Mouse (Mus musculus) kidney, postnatal 4 days (tissue): ENCODE measurements at regions not wholly inside any gene's neighbourhood (a gene's known extent, or its start where the extent isn't known, plus 50 kb on each side); places are given as distances from the start of the nearest gene placed in this dataset.
A peak's percentile ranks its signal among the peaks of the same experiment; 100 is the strongest.

Source experiments
- DNase-seq, 2 experiments: peaks; one replicate each; pipeline ENCODE4 v3.0.0; 2021; ENCODE audit warnings: mixed read lengths in 2 of 2

DNA sequence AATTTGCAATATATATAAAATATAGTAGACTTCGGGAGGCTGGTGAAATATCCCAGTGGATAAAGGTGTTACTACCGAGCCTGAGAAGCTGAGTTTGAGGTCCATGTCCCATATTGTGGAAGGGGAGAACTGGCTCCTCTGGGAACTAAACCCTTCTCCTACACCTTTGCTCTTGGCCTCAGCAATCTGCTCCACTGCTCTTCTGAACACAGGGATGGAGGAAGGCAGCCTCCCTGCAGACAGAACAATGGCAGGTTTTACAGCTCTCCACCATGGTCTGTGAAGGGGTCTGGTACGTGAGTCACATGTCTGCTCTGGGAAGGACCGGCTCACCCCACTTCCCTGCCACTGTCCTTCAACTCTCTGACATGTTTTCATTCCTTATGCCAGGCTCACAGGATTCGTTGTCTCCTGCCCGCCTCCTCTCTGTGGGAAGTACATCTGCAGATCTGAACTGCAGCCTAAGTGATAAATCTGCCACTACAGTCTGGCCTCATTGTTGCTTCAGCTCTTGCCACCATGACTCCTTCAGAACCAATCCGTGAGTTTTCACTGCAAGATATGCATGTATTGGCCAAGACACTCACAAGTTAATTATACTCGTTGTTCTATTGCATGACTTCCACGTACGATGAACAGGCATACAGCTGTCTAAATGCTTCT, 220.0 kb upstream of the Gm9767 start:
- DNase-seq, result no peak

- no peak for DNase-seq
Observed at GRCm38 (mm10) chr10:25844348-25844747, 233.7 kb upstream of the Gm9767 start.

GRCm38 (mm10) chr10:25829275-25829674, 248.8 kb upstream of the Gm9767 start:
- no peak for DNase-seq

GRCm38 (mm10) chr10:25804223-25804622, 268.2 kb upstream of the Smlr1 start:
- no peak for DNase-seq

GRCm38 (mm10) chr10:25801499-25801898, 265.4 kb upstream of the Smlr1 start:
- no peak for DNase-seq

- DNase-seq, result no peak
Observed at GRCm38 (mm10) chr10:25798881-25799280, 262.8 kb upstream of the Smlr1 start.

DNA sequence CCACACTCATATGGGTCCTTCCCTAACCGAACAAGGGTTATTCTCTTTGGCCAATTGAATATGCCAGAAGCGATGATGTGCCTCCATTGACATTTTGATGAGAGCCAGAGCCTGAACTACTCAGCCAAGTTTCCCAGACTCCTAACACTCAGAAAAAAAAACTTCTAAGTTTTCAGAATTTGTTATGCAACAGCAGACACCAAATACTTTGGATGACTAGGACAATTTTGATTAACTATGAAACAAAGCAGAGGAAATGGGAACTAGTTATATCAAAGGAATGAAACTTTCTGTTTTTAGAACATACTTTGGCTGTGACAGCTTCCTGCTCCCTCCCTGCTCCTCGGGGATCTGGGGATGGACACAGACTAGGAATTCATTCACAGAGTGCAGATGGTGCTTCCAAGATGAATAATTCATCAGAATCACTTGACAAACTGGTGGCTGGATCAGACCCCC, 254.3 kb upstream of the Smlr1 start:
- peak in 1 of 2 experiments; percentile 14 for DNase-seq

DNA sequence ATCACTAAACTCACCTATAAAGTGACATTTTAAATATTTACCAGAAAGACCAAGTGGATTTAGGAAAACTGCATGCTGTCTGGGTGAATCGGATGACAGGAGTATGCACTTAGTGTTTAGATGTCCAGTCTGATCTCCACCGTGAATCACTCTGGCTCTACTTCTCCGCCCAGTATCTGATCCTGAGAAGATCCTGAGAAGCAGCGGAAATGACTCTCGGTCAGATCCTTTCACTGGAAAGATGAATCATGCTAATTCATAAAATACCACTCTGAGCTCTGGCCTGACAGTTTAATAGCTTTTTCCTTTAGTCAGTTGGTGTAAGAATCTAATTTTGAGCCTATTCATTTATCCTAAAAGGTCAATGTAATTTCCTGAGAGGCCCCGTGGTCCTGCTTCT, 252.6 kb upstream of the Smlr1 start:
- DNase-seq, result no peak

DNA sequence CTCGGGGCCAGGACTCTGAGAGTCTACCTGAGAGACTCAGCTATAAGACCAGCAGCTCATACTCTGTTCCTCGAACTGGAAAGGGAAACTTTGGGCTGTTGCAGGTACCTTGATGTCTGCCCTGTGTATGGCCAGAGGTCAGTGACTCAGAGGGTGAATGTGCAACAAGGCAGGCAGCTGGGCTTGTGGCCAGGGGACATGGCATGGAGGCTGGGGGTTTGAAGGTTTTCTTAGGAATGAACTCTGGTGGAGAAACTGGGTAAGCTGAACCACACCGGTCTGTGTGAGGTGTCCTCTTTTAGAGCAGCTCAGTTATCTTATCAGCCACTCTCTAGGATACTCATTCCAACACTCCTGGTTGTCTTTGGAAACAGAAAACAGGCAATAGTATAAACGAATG, 251.9 kb upstream of the Smlr1 start:
- no peak for DNase-seq

DNA sequence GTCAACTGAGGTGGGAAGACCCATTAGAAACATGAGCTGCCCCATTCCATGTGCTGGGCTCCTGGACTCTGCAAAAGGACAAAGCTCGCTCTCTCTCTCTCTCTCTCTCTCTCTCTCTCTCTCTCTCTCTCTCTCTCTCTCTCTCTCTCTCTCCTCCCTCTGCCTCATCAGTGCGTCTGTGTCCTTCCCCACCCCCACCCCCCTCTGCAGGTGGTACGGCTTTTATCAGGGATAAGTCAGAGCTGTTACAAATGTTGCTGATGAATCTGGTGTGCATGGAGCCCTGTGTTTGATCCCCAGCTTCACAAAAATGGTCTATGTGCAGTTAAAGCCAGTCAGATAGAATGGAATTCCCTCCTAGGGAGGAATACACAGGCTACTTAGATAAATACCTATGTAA, 247.8 kb upstream of the Smlr1 start:
- DNase-seq, result no peak

- no peak for DNase-seq
Observed at GRCm38 (mm10) chr10:25779476-25779875, 243.4 kb upstream of the Smlr1 start.

- peak; percentile 5 to 33 for DNase-seq
Observed at GRCm38 (mm10) chr10:25777717-25778116, 241.7 kb upstream of the Smlr1 start.

- no peak for DNase-seq
Observed at GRCm38 (mm10) chr10:25776697-25777096, 240.6 kb upstream of the Smlr1 start.

GRCm38 (mm10) chr10:25770051-25770450, 234.0 kb upstream of the Smlr1 start:
- DNase-seq, result no peak

GRCm38 (mm10) chr10:25768456-25768855, 232.4 kb upstream of the Smlr1 start:
- no peak for DNase-seq

- DNase-seq, result peak in 1 of 2 experiments; percentile 8
Observed at GRCm38 (mm10) chr10:25754300-25754699, 218.2 kb upstream of the Smlr1 start.

- DNase-seq, result no peak
Observed at GRCm38 (mm10) chr10:25742678-25743077, 206.6 kb upstream of the Smlr1 start.

GRCm38 (mm10) chr10:25740956-25741355, 204.9 kb upstream of the Smlr1 start:
- no peak for DNase-seq

GRCm38 (mm10) chr10:25730470-25730869, 194.4 kb upstream of the Smlr1 start:
- no peak for DNase-seq

- no peak for DNase-seq
Observed at GRCm38 (mm10) chr10:25723966-25724365, 187.9 kb upstream of the Smlr1 start.

DNA sequence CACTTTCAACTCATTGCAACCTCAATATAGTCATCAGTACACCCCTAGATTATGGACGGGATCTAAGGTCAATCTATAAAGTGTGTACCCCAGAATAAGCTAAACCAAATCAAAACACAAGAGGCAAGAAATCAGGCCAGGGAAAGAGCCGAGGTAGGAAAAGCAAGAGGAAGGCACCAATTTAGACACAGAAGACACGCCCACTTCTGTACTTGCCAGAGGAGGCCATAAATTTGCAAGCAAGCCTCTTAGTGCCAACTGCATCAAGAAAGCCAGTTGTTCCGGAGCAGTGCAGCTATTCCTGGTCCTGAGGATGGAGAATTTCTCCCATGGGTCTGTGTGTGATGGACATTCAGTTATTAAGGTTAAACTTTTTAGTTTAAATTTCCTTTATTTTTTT, 179.7 kb upstream of the Smlr1 start:
- no peak for DNase-seq

DNA sequence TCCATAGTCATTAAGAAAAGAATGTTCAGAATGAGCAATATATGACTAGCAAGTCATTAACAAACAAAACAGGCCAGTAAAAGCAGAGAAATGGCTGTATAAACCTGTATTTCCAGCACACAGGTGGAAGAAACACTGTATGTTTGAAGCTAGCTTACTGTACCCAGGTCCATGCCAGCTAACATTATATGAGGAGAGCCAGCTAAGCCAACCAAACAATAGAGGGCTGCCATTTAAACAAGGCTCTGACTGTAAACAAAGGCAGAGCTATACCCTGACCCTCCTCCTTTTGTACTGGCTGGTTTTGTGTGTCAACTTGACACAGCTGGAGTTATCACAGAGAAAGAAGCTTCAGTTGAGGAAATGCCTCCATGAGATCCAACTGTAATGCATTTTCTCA, 178.6 kb upstream of the Smlr1 start:
- no peak for DNase-seq

DNA sequence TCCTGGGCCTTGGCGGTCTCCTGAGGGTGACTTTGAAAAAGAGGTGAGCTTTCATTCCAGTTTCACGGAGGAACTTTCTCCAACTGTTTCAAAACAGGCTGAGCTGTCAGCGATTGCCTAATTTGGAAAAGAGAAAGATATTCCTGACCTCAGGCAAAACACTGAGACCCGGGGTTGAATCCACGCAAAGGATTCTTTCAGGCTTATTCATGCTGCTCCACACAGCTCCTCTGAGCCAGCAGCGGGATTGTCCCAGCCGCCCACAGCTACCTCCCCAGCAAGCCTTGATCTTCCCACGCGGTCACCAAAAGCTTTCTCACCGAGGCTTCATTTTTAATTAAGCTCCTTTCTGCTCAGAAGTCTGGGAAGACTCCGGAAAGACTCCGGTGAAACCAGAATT, 178.0 kb upstream of the Smlr1 start:
- DNase-seq, result no peak

DNA sequence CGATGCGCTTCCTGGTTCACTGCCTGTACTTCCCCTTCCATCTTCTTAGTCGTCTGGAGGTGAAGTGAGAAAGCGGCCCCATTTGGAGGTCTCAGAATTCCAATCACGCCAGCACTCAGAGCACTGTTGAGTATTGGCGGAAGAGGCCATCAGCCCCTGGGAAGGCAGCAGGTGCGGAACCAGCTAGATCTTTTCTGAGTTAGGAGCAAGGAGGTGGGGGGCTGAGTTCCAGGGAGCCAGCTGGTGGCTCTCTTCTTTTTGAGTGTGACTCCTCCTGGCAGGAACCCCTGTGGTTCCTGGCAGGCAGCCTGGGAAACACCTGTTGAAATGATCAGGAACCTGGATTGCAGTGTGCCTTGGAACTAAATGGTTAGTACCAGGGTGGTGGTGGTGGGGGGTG, 171.9 kb upstream of the Smlr1 start:
- DNase-seq, result peak in 1 of 2 experiments; percentile 3

- DNase-seq, result no peak
Observed at GRCm38 (mm10) chr10:25702146-25702545, 166.1 kb upstream of the Smlr1 start.
